Mouse (Mus musculus) testis, adult 2 months (tissue): Measurements from ENCODE around the gene Ripk4. TPM values are rescaled to one million over a fixed set of nuclear protein-coding genes. Genes with fewer than 3 reads are reported as not detected.

ENCODE experiments used
- H3K27ac ChIP-seq: fragments of 200-500 bp; 2 replicates; pipeline ENCODE4 v1.5.1; 2012; ENCODE audit warnings: low read depth, low read length; ENCODE audit not compliant: control insufficient read depth, insufficient read depth
- H3K27me3 ChIP-seq: fragments of 200-500 bp; 2 replicates; pipeline ENCODE4 v1.6.1; 2012; ENCODE audit warnings: mild to moderate bottlenecking, low read length, moderate library complexity; ENCODE audit not compliant: control insufficient read depth, insufficient read depth
- H3K36me3 ChIP-seq: fragments of 200-500 bp; 2 replicates; pipeline ENCODE4 v1.6.1; 2012; ENCODE audit warnings: mild to moderate bottlenecking, low read length; ENCODE audit not compliant: control insufficient read depth, insufficient read depth
- H3K4me1 ChIP-seq: fragments of 200-500 bp; 2 replicates; pipeline ENCODE4 v1.6.1; 2012; ENCODE audit warnings: low read length; ENCODE audit not compliant: control insufficient read depth, insufficient read depth
- H3K4me3 ChIP-seq: fragments of 200-500 bp; 2 replicates; pipeline ENCODE4 v1.5.1; 2012; ENCODE audit warnings: low read depth, mild to moderate bottlenecking, low read length, moderate library complexity, mixed read lengths; ENCODE audit not compliant: control insufficient read depth
- CTCF ChIP-seq: fragments of 200-500 bp; IDR thresholded peaks from 2 replicates; pipeline ENCODE4 v1.5.1; 2012; ENCODE audit warnings: low read depth, mild to moderate bottlenecking, inconsistent platforms, low read length, moderate library complexity; ENCODE audit not compliant: control insufficient read depth, insufficient read depth, insufficient replicate concordance
- POLR2A ChIP-seq: fragments of 200-500 bp; IDR thresholded peaks from 2 replicates; pipeline ENCODE4 v1.6.1; 2012; ENCODE audit warnings: low read depth, mild to moderate bottlenecking, inconsistent platforms, low read length, moderate library complexity; ENCODE audit not compliant: control insufficient read depth
- polyA plus RNA-seq: library from polyadenylated mRNA; depleted of rRNA; stranded (reverse); fragments of >200 nt; gene quantifications from 2 replicates; pipeline ENCODE4 v1.2.3, GENCODE M21; 2012

Gene Ripk4
- polyA plus RNA-seq, 1 experiment: 1.7 TPM

DNA sequence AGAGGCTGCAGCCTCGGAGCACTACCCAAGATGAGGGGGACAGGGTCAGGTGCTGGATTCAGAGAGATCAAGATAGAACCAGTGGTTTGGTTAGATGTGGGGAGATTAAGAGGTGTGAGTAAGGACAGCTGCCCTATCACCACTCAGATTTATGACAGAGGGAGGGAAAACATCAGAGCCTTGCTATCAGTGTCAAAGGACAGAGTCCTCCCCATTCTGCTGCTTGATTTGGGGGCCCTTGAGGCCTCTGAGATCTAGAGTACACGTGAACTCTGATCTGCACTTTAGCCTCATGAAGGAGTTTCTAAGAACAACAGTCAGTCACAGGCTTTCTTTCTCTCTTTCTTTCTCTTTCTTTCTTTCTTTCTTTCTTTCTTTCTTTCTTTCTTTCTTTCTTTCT lies 30.0 kb downstream of the Ripk4 start:
- H3K27ac ChIP-seq: no peak overlapping the region
- TF ChIP-seq CTCF: no peak
- no peak for TF ChIP-seq POLR2A
- no peak overlapping the region for H3K4me3 ChIP-seq
- no peaks in the 10 kb centered on the region for H3K36me3 ChIP-seq
- H3K4me1 ChIP-seq: no peaks in the 10 kb centered on the region
- no peaks in the 10 kb centered on the region for H3K27me3 ChIP-seq

DNA sequence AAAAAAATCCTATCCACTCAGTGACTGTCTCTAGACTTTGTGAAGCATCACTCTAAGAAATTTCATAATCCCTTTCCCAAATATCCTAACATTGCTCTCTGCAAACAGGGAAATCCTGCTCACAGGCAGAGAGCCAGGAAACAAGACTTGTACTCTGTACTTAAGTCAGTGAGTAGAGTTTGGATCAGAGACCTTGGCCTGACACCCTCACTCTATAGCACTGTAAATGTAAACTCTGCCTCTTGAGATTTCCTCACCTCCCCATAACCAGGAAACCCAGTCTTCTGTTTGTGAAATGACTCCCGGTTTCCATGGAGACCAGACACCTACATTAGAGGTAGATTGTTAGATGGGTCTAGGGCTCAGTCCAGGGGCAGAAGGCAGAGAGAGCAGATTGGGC lies 33.3 kb downstream of the Ripk4 start:
- TF ChIP-seq CTCF (no peak), POLR2A (no peak)
- no peaks in the 10 kb centered on the region for H3K27me3 ChIP-seq
- H3K4me3 ChIP-seq: no peak overlapping the region
- no peaks in the 10 kb centered on the region for H3K36me3 ChIP-seq
- H3K4me1 ChIP-seq: no peaks in the 10 kb centered on the region
- H3K27ac ChIP-seq: no peak overlapping the region

GRCm38 (mm10) chr16:97726436-97726835 lies 37.2 kb downstream of the Ripk4 start:
- TF ChIP-seq POLR2A: no peak
- no peak for TF ChIP-seq CTCF
- H3K27me3 ChIP-seq: no peaks in the 10 kb centered on the region
- no peak overlapping the region for H3K27ac ChIP-seq
- no peak overlapping the region for H3K4me3 ChIP-seq
- no peaks in the 10 kb centered on the region for H3K36me3 ChIP-seq
- H3K4me1 ChIP-seq: no peaks in the 10 kb centered on the region

DNA sequence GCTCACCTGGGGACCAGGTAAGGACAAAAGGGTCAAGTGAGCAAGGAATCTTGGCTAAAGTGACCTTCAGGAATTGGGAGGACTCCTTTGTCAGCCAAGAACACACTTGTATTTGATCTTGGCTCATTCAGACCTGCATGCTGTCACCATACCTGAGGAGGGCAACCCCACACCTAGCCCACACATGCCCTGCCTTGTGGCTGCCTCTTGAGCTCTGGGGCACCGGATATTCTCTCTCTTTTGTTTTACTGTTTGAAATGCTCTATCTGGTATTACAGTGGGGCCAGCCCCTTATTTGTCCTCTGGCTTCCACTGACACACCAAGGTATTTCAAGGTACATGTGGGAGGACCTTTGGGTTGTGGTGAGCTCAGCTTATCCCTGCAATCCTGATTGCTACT lies 43.5 kb downstream of the Ripk4 start:
- TF ChIP-seq POLR2A: no peak
- no peak for TF ChIP-seq CTCF
- no peak overlapping the region for H3K4me3 ChIP-seq
- no peaks in the 10 kb centered on the region for H3K27me3 ChIP-seq
- H3K27ac ChIP-seq: no peak overlapping the region
- H3K4me1 ChIP-seq: no peaks in the 10 kb centered on the region; the same call in 1 of the 2 replicates
- no peaks in the 10 kb centered on the region for H3K36me3 ChIP-seq

- Histone ChIP-seq H3K4me3 (no peak overlapping the region), H3K4me1 (no peaks in the 10 kb centered on the region; the same call in 1 of the 2 replicates), H3K27me3 (no peaks in the 10 kb centered on the region), H3K27ac (no peak overlapping the region), H3K36me3 (no peaks in the 10 kb centered on the region)
- TF ChIP-seq POLR2A (no peak), CTCF (no peak)
Observed at GRCm38 (mm10) chr16:97719392-97719983, 44.1 kb downstream of the Ripk4 start.

DNA sequence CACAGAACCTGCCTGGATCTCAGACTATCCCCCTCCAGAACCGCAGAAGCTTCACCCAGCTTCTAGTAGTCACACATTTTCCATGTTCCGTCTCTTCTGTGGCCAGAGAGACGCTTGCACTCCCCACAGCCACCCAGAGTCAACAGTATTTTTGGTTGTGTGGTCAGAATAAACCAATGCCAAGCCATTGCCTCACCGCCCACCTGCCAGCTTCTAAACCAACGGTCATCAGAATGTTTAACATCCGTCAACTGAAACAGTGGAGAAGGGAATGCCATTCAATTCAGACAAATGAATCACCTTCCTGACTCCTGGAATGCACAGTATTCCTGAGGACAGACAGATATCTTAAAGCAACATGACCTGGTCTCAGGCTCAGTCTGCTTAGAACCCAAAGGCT lies 47.0 kb downstream of the Ripk4 start:
- Histone ChIP-seq H3K27me3 (no peaks in the 10 kb centered on the region), H3K4me1 (no peaks in the 10 kb centered on the region; the same call in 1 of the 2 replicates), H3K27ac (no peak overlapping the region), H3K4me3 (no peak overlapping the region), H3K36me3 (no peaks in the 10 kb centered on the region)
- no peak for TF ChIP-seq POLR2A
- no peak for TF ChIP-seq CTCF

DNA sequence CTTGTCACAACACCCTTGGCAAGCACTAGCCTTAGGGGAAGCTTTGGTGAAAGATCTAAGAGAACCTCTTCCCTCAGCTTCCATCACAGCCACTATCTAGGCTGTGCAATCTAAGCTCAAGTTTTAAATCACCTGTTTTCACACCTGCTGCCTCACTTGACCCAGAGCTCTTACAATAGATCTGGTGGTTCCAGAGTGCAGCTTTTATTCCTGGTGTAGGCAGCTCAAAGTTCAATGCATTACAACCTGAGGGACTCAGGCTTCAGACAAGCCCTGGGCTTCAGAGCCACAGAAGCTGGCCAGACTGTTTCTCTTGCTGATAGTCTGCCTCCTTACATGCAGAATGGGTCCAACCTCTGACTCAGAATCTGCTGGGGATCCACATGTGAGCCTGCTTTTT lies 51.5 kb downstream of the Ripk4 start:
- H3K4me3 ChIP-seq: no peak overlapping the region
- TF ChIP-seq POLR2A (no peak), CTCF (no peak)
- no peak overlapping the region for H3K27ac ChIP-seq
- H3K27me3 ChIP-seq: no peaks in the 10 kb centered on the region
- no peaks in the 10 kb centered on the region; the same call in 1 of the 2 replicates for H3K4me1 ChIP-seq
- H3K36me3 ChIP-seq: no peaks in the 10 kb centered on the region

GRCm38 (mm10) chr16:97701871-97702270 lies 61.7 kb downstream of the Ripk4 start:
- no peaks in the 10 kb centered on the region for H3K36me3 ChIP-seq
- H3K4me3 ChIP-seq: no peak overlapping the region
- no peak for TF ChIP-seq CTCF
- no peak for TF ChIP-seq POLR2A
- H3K27ac ChIP-seq: no peak overlapping the region
- no peaks in the 10 kb centered on the region for H3K4me1 ChIP-seq
- H3K27me3 ChIP-seq: no peaks in the 10 kb centered on the region
